Mouse (Mus musculus) embryonic facial prominence, embryonic 12.5 days (tissue): ENCODE measurements at regions not wholly inside any gene's neighbourhood (a gene's known extent, or its start where the extent isn't known, plus 50 kb on each side); places are given as distances from the start of the nearest gene placed in this dataset.

Experiments used
- ATAC-seq: fragments of 200-750 bp; cut with Nextera tagmentation; 2 replicates; pipeline ENCODE4 v1.8.0; 2017; ENCODE audit not compliant: insufficient number of reproducible peaks, insufficient read depth, low FRiP score, low TSS enrichment
- H3K27ac ChIP-seq: fragments of 300-500 bp; sonication (generic); 2 replicates; pipeline ENCODE4 v1.5.1; 2016; ENCODE audit warnings: mild to moderate bottlenecking
- H3K27me3 ChIP-seq: fragments of 300-500 bp; sonication (generic); 2 replicates; pipeline ENCODE4 v1.6.1; 2016; ENCODE audit warnings: mild to moderate bottlenecking, moderate library complexity
- H3K36me3 ChIP-seq: fragments of 300-500 bp; sonication (generic); 2 replicates; pipeline ENCODE4 v1.6.1; 2016; ENCODE audit warnings: mild to moderate bottlenecking
- H3K4me1 ChIP-seq: fragments of 300-500 bp; sonication (generic); 2 replicates; pipeline ENCODE4 v1.6.1; 2016
- H3K4me2 ChIP-seq: fragments of 300-500 bp; sonication (generic); replicated peaks from 2 replicates; pipeline ENCODE4 v1.6.1; 2016; ENCODE audit warnings: mild to moderate bottlenecking, moderate library complexity
- H3K4me3 ChIP-seq: fragments of 300-500 bp; sonication (generic); 2 replicates; pipeline ENCODE4 v1.5.1; 2016; ENCODE audit warnings: mild to moderate bottlenecking
- H3K9ac ChIP-seq: fragments of 300-500 bp; sonication (generic); 2 replicates; pipeline ENCODE4 v1.6.1; 2016; ENCODE audit warnings: mild to moderate bottlenecking, moderate library complexity
- H3K9me3 ChIP-seq: fragments of 300-500 bp; sonication (generic); 2 replicates; pipeline ENCODE4 v1.6.1; 2016; ENCODE audit warnings: mild to moderate bottlenecking, moderate library complexity
- WGBS: fragments of 180-500 bp; shearing (Covaris S2); methylation state at CpG from one replicate; pipeline ENCODE4 v1.1.7; 2016; 5-methylcytosine and 5-hydroxymethylcytosine counted together

DNA sequence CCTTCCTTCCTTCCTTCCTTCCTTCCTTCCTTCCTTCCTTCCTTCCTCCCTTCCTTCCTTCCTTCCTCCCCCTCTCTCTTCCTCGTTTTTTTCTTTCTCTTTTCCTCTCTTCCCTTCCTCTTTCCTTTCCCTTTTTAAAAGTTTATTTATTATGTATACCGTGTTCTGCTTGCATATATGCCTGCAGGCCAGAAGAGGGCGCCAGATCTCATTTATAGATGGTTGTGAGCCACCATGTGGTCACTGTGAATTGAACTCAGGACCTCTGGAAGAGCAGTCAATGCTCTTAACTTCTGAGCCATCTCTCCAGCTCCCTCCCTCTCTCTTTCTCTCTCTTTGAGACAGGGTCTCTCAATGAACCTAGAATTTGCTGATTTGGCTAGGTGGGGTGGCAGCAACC, 157.2 kb upstream of the Mphosph6 start:
- no peak for ATAC-seq
- Histone ChIP-seq H3K27me3 (no peaks in the 10 kb centered on the region), H3K4me1 (no peaks in the 10 kb centered on the region), H3K4me2 (no peak overlapping the region), H3K36me3 (no peaks in the 10 kb centered on the region), H3K9ac (no peak overlapping the region), H3K4me3 (no peak overlapping the region), H3K27ac (no peak overlapping the region), H3K9me3 (0 out of 2 replicates have a peak, but pooled peaks cover 4% of the 10 kb centered on the region)
- WGBS = 45% methylated on average over 3 of the region's 3 CpGs

DNA sequence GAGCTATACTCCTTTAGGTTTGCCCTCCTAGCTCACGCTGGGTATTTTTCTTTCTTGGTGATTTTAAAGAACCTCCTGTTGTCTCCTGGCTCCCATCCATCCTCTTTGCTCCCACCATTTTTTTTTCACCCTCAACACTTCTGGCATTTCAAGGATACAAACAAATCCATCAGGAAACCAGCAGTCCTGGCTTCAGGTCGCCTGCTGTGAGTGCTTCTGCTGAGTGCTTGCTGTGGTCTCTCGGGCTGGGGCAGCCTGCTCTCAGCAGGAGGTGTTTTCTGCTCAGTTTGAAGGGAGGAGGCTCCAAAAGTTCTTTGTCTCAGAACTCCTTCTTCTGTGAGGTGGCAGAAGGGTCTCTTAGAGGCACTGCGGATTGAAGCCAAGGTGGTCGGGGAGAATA, 149.9 kb upstream of the Mphosph6 start:
- no peak for ATAC-seq
- Histone ChIP-seq H3K27ac (no peak overlapping the region), H3K9ac (no peak overlapping the region), H3K4me2 (no peak overlapping the region), H3K4me1 (no peaks in the 10 kb centered on the region), H3K9me3 (no peaks in the 10 kb centered on the region), H3K36me3 (no peaks in the 10 kb centered on the region), H3K27me3 (no peaks in the 10 kb centered on the region), H3K4me3 (no peak overlapping the region)
- 25% methylated on average over 5 of the region's 5 CpGs for WGBS

DNA sequence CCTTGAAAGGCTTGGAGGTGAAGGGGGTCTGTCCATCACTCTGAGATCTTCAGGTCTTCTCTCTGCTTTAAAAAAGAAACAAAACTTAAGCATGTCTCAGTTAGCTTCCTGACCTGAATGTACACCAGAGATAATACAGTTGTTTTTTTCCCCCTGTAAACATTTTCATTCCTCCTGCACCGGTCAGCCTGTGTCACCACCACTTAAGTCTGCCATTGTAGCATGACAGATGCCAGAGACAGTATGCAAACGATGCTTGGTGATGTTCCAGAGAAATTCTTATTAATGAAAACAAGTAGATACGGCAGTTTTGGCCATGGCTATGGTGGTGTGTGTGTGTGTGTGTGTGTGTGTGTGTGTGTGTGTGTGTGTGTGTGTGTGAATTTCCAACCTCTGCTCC, 144.8 kb upstream of the Mphosph6 start:
- Histone ChIP-seq H3K4me1 (no peaks in the 10 kb centered on the region), H3K9ac (no peak overlapping the region), H3K36me3 (no peaks in the 10 kb centered on the region), H3K27me3 (no peaks in the 10 kb centered on the region), H3K4me2 (no peak overlapping the region), H3K27ac (no peak overlapping the region), H3K4me3 (no peak overlapping the region), H3K9me3 (no peaks in the 10 kb centered on the region)
- ATAC-seq = no peak
- 72% methylated on average over 3 of the region's 3 CpGs for WGBS

DNA sequence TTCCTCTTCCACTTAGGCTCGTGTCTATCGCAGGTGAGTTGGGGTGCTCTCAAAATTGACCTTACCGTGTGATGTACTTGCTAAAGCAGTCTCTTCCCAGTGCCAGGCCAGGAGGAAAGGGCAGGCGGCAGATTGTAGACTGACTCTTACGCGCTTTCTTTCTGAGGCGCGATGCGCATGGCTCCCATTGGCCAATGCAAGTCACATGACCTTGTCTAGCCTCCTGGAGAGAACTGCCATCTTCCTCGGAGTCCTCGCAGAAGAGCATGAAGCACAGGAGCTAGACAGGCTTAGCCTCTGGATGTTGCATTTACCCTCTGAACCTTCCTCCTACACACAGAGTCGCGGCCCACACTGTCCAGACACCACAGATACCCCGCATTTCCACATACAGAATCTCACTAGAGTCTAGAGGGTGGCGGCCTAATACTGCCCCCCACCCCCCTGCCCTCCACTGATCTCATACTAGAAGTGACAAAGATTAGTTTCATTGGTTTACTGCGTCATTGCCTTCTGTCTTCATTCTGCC, 132.9 kb upstream of the Mphosph6 start:
- no peaks in the 10 kb centered on the region for H3K27me3 ChIP-seq
- no peak overlapping the region for H3K4me3 ChIP-seq
- H3K4me1 ChIP-seq = no peaks in the 10 kb centered on the region
- no peak for ATAC-seq
- 94% methylated on average over 16 of the region's 16 CpGs for WGBS
- no peaks in the 10 kb centered on the region for H3K36me3 ChIP-seq
- no peak overlapping the region for H3K4me2 ChIP-seq
- no peak overlapping the region for H3K27ac ChIP-seq
- H3K9ac ChIP-seq = no peak overlapping the region
- H3K9me3 ChIP-seq = no peaks in the 10 kb centered on the region

DNA sequence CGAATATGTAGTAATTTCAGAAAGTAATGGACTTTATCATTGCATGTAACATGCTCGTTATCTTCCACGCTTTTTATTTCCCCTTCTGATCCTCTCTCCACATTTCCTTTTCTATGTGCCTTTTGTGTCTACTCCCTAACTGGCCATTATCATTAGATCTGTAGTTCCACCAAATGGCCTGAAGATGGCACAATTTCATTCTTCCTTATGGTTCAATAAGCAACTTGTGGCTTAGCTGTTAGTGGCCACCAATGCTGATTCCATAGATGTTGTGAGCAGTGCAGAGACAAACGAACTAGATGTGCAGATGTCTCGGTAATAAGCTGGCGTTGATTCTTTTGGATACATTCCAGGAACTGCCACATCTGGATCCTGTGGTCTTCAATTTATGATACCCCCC, 128.9 kb upstream of the Mphosph6 start:
- ATAC-seq = no peak
- H3K27me3 ChIP-seq = no peaks in the 10 kb centered on the region
- H3K4me3 ChIP-seq = no peak overlapping the region
- no peak overlapping the region for H3K27ac ChIP-seq
- no peaks in the 10 kb centered on the region for H3K9me3 ChIP-seq
- no peaks in the 10 kb centered on the region for H3K4me1 ChIP-seq
- H3K36me3 ChIP-seq = no peaks in the 10 kb centered on the region
- no peak overlapping the region for H3K4me2 ChIP-seq
- 66% methylated on average over 6 of the region's 6 CpGs for WGBS
- no peak overlapping the region for H3K9ac ChIP-seq

DNA sequence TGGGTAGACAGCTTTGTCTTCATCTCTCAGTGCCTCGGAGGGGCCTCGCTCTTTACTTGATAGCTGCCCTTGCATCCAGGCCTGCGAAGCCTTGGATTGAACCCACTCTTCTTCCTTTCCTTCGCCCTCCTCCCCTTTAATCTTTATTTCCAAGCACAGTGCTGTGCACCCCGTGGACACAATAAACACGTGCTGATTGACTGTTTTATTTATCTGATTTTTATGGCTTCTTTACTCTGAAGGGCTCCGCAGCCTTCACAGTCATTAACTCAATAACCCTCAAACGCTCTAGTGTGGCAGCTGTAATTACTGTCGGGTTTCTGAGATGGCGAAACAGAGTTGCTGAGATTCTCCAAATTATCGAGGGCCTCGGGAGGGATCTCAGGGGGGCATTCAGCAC, 127.9 kb upstream of the Mphosph6 start:
- ATAC-seq = no peak
- Histone ChIP-seq H3K27me3 (no peaks in the 10 kb centered on the region), H3K27ac (no peak overlapping the region), H3K9ac (no peak overlapping the region), H3K9me3 (no peaks in the 10 kb centered on the region), H3K36me3 (no peaks in the 10 kb centered on the region), H3K4me1 (no peaks in the 10 kb centered on the region), H3K4me2 (no peak overlapping the region), H3K4me3 (no peak overlapping the region)
- WGBS = 62% methylated on average over 12 of the region's 12 CpGs

DNA sequence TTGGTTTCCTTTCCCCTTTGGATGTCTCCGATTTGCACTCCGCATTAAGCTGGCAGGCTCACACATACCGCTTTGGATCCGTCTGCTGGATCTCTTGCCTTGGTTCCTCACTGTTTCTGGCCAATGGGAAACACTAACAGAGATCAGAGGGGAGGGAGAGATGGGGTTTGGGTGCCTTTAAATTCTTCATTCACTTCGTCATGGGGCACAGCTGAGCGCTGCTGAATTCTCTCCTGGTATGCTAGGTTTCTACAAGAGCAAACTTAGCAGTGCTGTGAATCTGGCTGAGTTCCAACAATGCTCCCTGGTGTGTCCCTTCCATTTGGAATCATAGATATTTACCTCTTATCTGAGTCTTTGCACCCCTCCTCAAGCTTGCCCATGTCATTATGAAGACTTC, 121.6 kb upstream of the Mphosph6 start:
- Histone ChIP-seq H3K9ac (no peak overlapping the region), H3K36me3 (no peaks in the 10 kb centered on the region), H3K9me3 (no peaks in the 10 kb centered on the region), H3K4me3 (no peak overlapping the region), H3K4me1 (no peaks in the 10 kb centered on the region), H3K27ac (no peak overlapping the region), H3K27me3 (no peaks in the 10 kb centered on the region), H3K4me2 (no peak overlapping the region)
- WGBS = 84% methylated on average over 6 of the region's 6 CpGs
- ATAC-seq = no peak

DNA sequence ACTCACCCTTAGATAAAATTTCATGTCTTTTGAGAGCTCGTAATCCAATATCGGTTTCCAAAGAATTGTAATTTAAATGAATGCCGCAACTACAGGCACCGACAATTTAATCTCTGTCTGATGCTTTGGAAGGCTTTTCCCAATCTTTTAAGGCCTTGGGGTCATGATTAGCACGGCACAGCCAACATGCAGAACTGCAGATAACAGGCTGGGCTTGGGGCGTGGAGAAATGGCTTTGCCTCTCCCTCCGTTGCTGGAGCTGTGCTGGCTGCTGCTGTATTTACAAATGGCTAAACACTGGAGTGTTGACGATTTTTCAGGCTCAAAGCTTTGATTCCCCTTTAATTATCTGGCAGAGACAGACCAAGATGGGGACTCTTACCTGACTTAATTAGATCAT, 101.3 kb upstream of the Mphosph6 start:
- Histone ChIP-seq H3K27ac (no peak overlapping the region), H3K27me3 (no peaks in the 10 kb centered on the region), H3K9me3 (no peaks in the 10 kb centered on the region), H3K36me3 (no peaks in the 10 kb centered on the region), H3K4me2 (no peak overlapping the region), H3K9ac (no peak overlapping the region), H3K4me1 (no peaks in the 10 kb centered on the region; the same call in 1 of the 2 replicates), H3K4me3 (no peak overlapping the region)
- WGBS = 66% methylated on average over 8 of the region's 8 CpGs
- ATAC-seq = no peak

DNA sequence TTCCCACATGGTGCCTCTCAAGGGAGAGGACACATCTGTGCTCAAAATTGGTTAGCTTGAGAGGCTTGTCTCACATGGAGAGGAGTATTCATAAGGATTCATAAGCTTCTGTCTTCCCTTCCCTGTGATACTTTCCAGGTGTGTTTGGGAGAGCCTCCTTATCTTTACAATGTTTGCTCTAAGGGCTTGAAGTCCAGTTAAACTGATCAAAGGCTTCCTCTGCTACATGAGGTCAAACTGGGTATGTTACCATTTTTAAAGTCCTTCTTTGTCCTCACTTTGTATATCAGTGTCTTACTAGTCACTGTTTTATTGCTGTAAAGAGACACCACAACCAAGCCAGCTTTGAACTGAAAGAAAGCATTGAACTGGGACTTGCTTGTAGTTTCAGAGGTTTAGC, 98.1 kb upstream of the Mphosph6 start:
- Histone ChIP-seq H3K4me3 (no peak overlapping the region), H3K27ac (no peak overlapping the region), H3K9me3 (no peaks in the 10 kb centered on the region), H3K9ac (no peak overlapping the region), H3K36me3 (no peaks in the 10 kb centered on the region), H3K4me2 (no peak overlapping the region), H3K27me3 (no peaks in the 10 kb centered on the region), H3K4me1 (no peaks in the 10 kb centered on the region; the same call in 1 of the 2 replicates)
- no peak for ATAC-seq

DNA sequence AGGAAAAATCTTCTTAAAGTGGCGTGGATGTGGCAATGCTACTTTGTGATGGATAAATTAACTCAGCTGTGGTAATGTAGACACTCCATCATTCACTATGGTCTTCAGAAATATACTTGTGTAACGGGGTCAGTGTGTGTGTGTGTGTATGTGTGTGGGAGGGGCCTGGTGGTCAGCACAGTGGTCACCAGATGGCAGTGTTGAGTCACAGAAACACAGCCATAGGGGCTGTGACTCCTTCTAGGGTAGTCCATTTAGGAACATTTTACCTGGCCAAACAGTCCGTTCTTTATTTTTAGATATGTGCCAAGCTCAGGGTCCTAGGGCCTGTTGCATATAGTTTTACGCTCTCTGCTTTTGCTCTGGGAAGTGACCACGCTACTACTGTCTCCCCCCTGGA, 96.3 kb upstream of the Mphosph6 start:
- H3K27me3 ChIP-seq = no peaks in the 10 kb centered on the region
- no peak overlapping the region for H3K4me2 ChIP-seq
- no peak overlapping the region for H3K27ac ChIP-seq
- no peaks in the 10 kb centered on the region; the same call in 1 of the 2 replicates for H3K4me1 ChIP-seq
- no peak for ATAC-seq
- WGBS = 66% methylated on average over 5 of the region's 5 CpGs
- no peaks in the 10 kb centered on the region for H3K9me3 ChIP-seq
- no peak overlapping the region for H3K4me3 ChIP-seq
- H3K9ac ChIP-seq = no peak overlapping the region
- H3K36me3 ChIP-seq = no peaks in the 10 kb centered on the region

DNA sequence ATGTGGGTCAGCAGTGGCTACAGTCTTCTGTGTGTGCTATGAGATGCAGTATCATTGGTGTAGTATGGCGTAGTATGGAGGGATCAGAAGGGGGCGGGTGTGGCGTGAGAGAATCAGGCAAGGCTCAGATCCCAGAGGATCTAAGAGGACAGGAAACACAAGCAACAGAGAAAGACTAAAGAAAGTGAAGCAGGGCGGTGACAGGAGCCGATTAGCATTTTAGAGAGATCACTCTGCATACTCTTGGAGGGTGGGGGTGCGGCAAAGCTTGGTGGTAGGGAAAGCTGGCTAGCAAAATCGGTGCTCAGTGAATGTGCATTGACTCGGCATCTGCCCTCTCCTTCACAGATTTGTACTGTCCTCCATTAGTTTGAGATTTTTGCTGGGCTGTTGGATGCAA, 93.1 kb upstream of the Mphosph6 start:
- no peak overlapping the region for H3K9ac ChIP-seq
- no peak overlapping the region for H3K4me3 ChIP-seq
- no peaks in the 10 kb centered on the region for H3K27me3 ChIP-seq
- no peak overlapping the region for H3K4me2 ChIP-seq
- H3K36me3 ChIP-seq = no peaks in the 10 kb centered on the region
- H3K27ac ChIP-seq = no peak overlapping the region
- H3K9me3 ChIP-seq = no peaks in the 10 kb centered on the region
- no peak for ATAC-seq
- H3K4me1 ChIP-seq = no peaks in the 10 kb centered on the region
- 41% methylated on average over 8 of the region's 8 CpGs for WGBS

DNA sequence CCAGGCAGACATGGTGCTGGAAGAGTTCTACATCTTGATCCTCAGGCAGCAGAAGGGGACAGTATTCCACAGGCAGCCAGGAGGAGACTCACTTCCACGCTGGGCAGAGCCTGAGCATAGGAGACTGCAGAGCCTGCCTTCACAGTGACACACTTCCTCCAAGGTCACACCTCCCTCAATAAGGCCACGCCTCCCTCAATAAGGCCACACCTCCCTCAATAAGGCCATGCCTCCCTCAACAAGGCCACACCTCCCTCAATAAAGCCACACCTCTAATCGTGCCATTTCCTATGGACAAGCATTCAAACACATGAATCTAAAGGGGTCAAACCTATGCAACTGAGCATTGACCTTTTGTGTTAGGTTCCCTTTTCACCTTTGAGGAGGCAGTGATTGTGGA, 88.5 kb upstream of the Mphosph6 start:
- H3K27ac ChIP-seq = no peak overlapping the region
- 70% methylated on average over 3 of the region's 3 CpGs for WGBS
- H3K4me3 ChIP-seq = no peak overlapping the region
- H3K36me3 ChIP-seq = no peaks in the 10 kb centered on the region
- H3K27me3 ChIP-seq = no peaks in the 10 kb centered on the region
- no peak overlapping the region for H3K9ac ChIP-seq
- ATAC-seq = no peak
- no peaks in the 10 kb centered on the region for H3K4me1 ChIP-seq
- H3K9me3 ChIP-seq = no peaks in the 10 kb centered on the region
- H3K4me2 ChIP-seq = no peak overlapping the region

DNA sequence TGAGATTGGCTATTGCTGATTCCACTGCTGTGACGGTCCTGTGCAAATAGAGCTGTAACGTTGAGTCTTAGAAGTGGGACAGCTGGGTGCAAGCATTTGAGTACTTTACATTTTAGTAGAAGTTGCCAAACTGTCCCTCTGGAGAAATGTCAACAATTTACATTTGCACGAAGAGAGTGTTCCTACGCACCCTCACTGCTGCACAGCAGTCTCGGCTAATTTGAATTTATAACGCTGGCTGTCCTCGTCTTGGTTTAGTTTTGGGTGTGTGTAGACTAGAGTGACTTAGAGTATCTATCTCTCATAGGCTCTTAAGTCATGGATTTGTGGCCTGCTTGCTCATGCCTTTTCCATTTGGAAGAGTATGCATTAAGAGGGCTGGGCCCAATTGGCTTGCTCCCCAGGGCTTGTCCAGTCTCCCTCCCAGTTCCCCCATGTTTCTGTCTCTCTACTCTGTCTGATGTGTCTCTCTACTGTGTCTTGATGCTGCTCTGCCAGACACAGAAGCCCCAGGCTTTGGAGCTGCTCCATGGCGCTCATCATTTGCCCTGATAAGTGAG, 79.8 kb upstream of the Mphosph6 start:
- 89% methylated on average over 8 of the region's 8 CpGs for WGBS
- Histone ChIP-seq H3K27me3 (no peaks in the 10 kb centered on the region), H3K27ac (no peak overlapping the region), H3K4me2 (no peak overlapping the region), H3K4me3 (no peak overlapping the region), H3K36me3 (no peaks in the 10 kb centered on the region), H3K4me1 (no peaks in the 10 kb centered on the region), H3K9me3 (no peaks in the 10 kb centered on the region), H3K9ac (no peak overlapping the region)
- ATAC-seq = no peak
